Mouse (Mus musculus): ENCODE data around the gene Sv2a.
A peak's percentile ranks its signal among the peaks of the same experiment; 100 is the strongest.
"Not testable (repeated sequence)": the region's sequence is repeated elsewhere in the genome, so short reads cannot be mapped to it uniquely, and the experiment has no call there.

Gene Sv2a

GRCm38 (mm10) chr3:96220765-96221639 lies 40.1 kb downstream of the Sv2a start, which contains the start of the genes Hist2h2ac and Hist2h2be:
Gene Hist2h2ac, minus strand, starts transcription at chr3:96220880.
Gene Hist2h2be, plus strand, starts transcription at chr3:96221119.
- DNase-seq (ENCODE audit: low spot score in 2 of 2), result peak; percentile 80

- DNase-seq (ENCODE audit: low spot score in 2 of 2), result no peak
Observed at GRCm38 (mm10) chr3:96221640-96222038, 40.7 kb downstream of the Sv2a start.

- no peak for DNase-seq (ENCODE audit: low spot score in 2 of 2)
Observed at GRCm38 (mm10) chr3:96222774-96223173, 41.8 kb downstream of the Sv2a start.

GRCm38 (mm10) chr3:96225421-96225820 lies 44.5 kb downstream of the Sv2a start:
- DNase-seq (ENCODE audit: low spot score in 2 of 2), result no peak

- no peak for DNase-seq (ENCODE audit: low spot score in 2 of 2)
Observed at GRCm38 (mm10) chr3:96226695-96227648, 46.0 kb downstream of the Sv2a start.

- no peak for DNase-seq (ENCODE audit: low spot score in 2 of 2)
Observed at GRCm38 (mm10) chr3:96228828-96229227, 47.9 kb downstream of the Sv2a start.

- no peak for DNase-seq (ENCODE audit: low spot score in 2 of 2)
Observed at GRCm38 (mm10) chr3:96230404-96230803, 49.5 kb downstream of the Sv2a start.

GRCm38 (mm10) chr3:96230910-96231757 lies 50.2 kb downstream of the Sv2a start:
- no peak for DNase-seq (ENCODE audit: low spot score in 2 of 2)

- DNase-seq (ENCODE audit: low spot score in 2 of 2), result no peak
Observed at GRCm38 (mm10) chr3:96231758-96232120, 50.8 kb downstream of the Sv2a start.

- no peak for DNase-seq (ENCODE audit: low spot score in 2 of 2)
Observed at GRCm38 (mm10) chr3:96234914-96235313, 54.0 kb downstream of the Sv2a start.

- DNase-seq (ENCODE audit: low spot score in 2 of 2), result no peak
Observed at GRCm38 (mm10) chr3:96235836-96236235, 54.9 kb downstream of the Sv2a start.

- no peak for DNase-seq (ENCODE audit: low spot score in 2 of 2)
Observed at GRCm38 (mm10) chr3:96236834-96237334, 55.9 kb downstream of the Sv2a start.

- no peak for DNase-seq (ENCODE audit: low spot score in 2 of 2)
Observed at GRCm38 (mm10) chr3:96237335-96237903, 56.5 kb downstream of the Sv2a start.

- no peak for DNase-seq (ENCODE audit: low spot score in 2 of 2)
Observed at GRCm38 (mm10) chr3:96237904-96238511, 57.1 kb downstream of the Sv2a start.

- DNase-seq (ENCODE audit: low spot score in 2 of 2), result not testable (repeated sequence)
Observed at GRCm38 (mm10) chr3:96238954-96239793, 58.2 kb downstream of the Sv2a start, which contains the start of gene Hist2h3c2. Gene Hist2h3c2, minus strand, starts transcription at chr3:96239127.

GRCm38 (mm10) chr3:96239949-96240798 lies 59.2 kb downstream of the Sv2a start, which contains the start of gene Hist2h2aa2:
Gene Hist2h2aa2, minus strand, starts transcription at chr3:96240276.
- peak; percentile 90 to 95 for DNase-seq (ENCODE audit: low spot score in 2 of 2)

GRCm38 (mm10) chr3:96240799-96241197 lies 59.8 kb downstream of the Sv2a start:
- no peak for DNase-seq (ENCODE audit: low spot score in 2 of 2)

- no peak for DNase-seq (ENCODE audit: low spot score in 2 of 2)
Observed at GRCm38 (mm10) chr3:96243921-96244572, 63.1 kb downstream of the Sv2a start.

Data from frontal cortex, postnatal 10 days (tissue).